Mouse (Mus musculus): ENCODE measurements at regions not wholly inside any gene's neighbourhood (a gene's known extent, or its start where the extent isn't known, plus 50 kb on each side); places are given as distances from the start of the nearest gene placed in this dataset.
"Not testable (repeated sequence)": the region's sequence is repeated elsewhere in the genome, so short reads cannot be mapped to it uniquely, and the experiment has no call there.

GRCm38 (mm10) chr6:100399387-100399786 lies 112.1 kb upstream of the Rybp start:
- not testable (repeated sequence) for TF ChIP-seq POLR2A, CTCF (IDR thresholded peaks at IDR 0.05; ENCODE audit: insufficient read depth, low read depth, low read length)

All from olfactory bulb, adult 2 months (tissue).